Mouse (Mus musculus): ENCODE results near the gene Fam122b. TPM values are rescaled to one million over a fixed set of nuclear protein-coding genes. Genes with fewer than 3 reads are reported as not detected.

Gene Fam122b
- polyA plus RNA-seq, 1 experiment from 2014 or later: 5.2 TPM

DNA sequence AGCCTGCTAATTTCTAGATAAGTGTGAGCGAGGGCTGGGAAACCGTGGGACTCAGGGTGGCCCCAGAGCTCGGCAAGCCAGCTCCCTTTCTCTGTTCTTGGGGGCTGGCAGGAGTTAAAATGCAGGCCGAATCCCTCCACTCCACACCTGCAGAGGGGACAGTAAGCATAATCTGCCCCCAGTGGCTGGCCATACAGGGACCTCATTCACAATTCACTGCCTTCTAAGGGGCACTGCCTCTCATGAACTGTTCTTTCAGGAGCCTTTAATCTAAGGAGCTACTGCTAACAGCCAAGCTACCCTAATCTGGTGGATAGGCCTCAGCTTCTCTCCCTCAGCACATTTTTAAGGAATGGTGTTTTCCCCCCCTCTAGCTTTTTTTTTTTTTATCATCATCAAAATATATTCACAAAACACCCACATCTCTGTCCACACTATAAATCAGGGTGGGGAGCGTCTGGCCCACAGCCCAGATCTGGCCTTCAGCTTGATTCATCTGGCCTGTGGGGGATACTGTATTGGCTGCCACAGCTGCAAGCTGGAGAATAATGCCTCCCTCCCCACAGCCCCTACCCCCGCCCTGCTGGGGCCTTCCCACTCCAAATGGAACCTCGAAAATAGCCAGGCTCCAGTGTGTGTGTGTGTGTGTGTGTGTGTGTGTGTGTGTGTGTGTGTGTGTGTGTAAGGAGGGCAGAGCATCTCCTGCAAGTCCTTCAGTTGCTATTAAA lies 57.7 kb downstream of the Fam122b start:
- H3K27ac ChIP-seq (ENCODE audit: low read depth, low read length): peak overlapping the region; percentile 65
- no peak overlapping the region for H3K9ac ChIP-seq (ENCODE audit: low read length)
- 38% methylated on average over 7 of the region's 7 CpGs for WGBS
- peaks cover 4% of the 10 kb centered on the region; the same call in 1 of the 2 replicates for H3K4me1 ChIP-seq (ENCODE audit: control insufficient read depth, insufficient read depth, low read length)
- no peak overlapping the region for H3K4me3 ChIP-seq (ENCODE audit: low read depth, low read length)
- no peak overlapping the region for H3K4me2 ChIP-seq (ENCODE audit: low read length)
- no peaks in the 10 kb centered on the region for H3K27me3 ChIP-seq (replicated peaks; ENCODE audit: control insufficient read depth, insufficient read depth, low read length)
- DNase-seq (ENCODE audit: low spot score) (peak; percentile 60), ATAC-seq (peak; percentile 85)
- H3K36me3 ChIP-seq (ENCODE audit: control insufficient read depth, insufficient read depth, low read length): no peaks in the 10 kb centered on the region
- H3K9me3 ChIP-seq (replicated peaks; ENCODE audit: control insufficient read depth, low read length): no peaks in the 10 kb centered on the region

DNA sequence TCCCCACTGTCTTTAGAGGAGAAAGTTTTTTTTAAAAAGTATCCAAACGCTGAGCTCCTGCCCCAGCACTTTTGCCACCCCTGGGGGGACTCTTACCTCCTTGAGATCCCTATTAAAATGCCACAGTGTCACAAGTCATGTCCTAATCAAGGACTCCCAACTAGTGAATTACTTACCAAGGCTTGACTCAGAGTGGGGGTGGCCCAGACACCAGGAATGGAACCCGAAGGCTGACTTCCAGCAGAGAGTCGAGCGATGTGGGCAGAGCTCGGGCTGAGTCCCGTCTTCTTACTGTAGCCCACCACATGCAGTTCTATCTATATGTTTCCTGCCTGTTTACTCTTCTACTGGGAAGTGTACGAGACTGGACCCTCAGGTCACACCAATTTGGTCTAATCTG lies 60.2 kb downstream of the Fam122b start:
- Histone ChIP-seq H3K4me1 (ENCODE audit: control insufficient read depth, insufficient read depth, low read length) (peaks cover 4% of the 10 kb centered on the region; the same call in 1 of the 2 replicates), H3K9ac (ENCODE audit: low read length) (no peak overlapping the region), H3K9me3 (replicated peaks; ENCODE audit: control insufficient read depth, low read length) (no peaks in the 10 kb centered on the region), H3K27ac (ENCODE audit: low read depth, low read length) (no peak overlapping the region), H3K4me3 (ENCODE audit: low read depth, low read length) (no peak overlapping the region), H3K36me3 (ENCODE audit: control insufficient read depth, insufficient read depth, low read length) (no peaks in the 10 kb centered on the region), H3K4me2 (ENCODE audit: low read length) (no peak overlapping the region), H3K27me3 (replicated peaks; ENCODE audit: control insufficient read depth, insufficient read depth, low read length) (no peaks in the 10 kb centered on the region)
- 56% methylated on average over 7 of the region's 7 CpGs for WGBS
- DNase-seq (ENCODE audit: low spot score) (no peak), ATAC-seq (no peak)

DNA sequence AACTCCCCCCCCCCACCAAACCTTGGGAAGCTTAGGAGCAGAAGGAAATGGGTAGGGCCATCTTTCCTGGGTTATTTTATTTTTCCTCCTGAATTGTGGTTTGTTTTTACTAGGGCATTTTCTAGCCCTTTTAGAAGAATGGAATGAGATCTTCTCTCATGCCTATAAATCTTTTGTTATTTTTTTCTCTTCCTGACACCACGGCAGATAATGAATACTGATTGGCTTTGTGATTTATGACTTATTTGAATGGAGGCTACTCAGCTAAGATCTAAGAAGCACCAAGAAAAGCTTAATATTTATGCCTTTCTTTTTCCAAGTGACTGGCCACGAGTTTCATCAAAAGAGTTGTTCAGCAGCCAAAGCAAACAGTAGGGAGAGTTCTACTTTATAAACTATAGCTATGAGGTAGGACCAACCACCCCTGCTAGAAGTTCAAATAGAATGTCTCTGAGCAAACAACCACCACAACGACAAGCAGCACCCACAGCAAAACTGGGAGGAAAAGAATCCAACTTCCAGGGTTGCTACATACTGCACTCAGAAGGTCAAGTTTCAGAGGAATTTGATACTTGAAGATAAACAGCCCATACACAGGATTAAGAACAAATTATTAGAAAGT lies 64.8 kb downstream of the Fam122b start:
- Histone ChIP-seq H3K4me2 (ENCODE audit: low read length) (no peak overlapping the region), H3K27ac (ENCODE audit: low read depth, low read length) (no peak overlapping the region), H3K4me3 (ENCODE audit: low read depth, low read length) (no peak overlapping the region), H3K36me3 (ENCODE audit: control insufficient read depth, insufficient read depth, low read length) (no peaks in the 10 kb centered on the region), H3K9ac (ENCODE audit: low read length) (no peak overlapping the region), H3K27me3 (replicated peaks; ENCODE audit: control insufficient read depth, insufficient read depth, low read length) (no peaks in the 10 kb centered on the region), H3K9me3 (replicated peaks; ENCODE audit: control insufficient read depth, low read length) (no peaks in the 10 kb centered on the region), H3K4me1 (ENCODE audit: control insufficient read depth, insufficient read depth, low read length) (no peaks in the 10 kb centered on the region)
- DNase-seq (ENCODE audit: low spot score): no peak
- WGBS: 72% methylated on average over 3 of the region's 3 CpGs
- ATAC-seq: no peak

DNA sequence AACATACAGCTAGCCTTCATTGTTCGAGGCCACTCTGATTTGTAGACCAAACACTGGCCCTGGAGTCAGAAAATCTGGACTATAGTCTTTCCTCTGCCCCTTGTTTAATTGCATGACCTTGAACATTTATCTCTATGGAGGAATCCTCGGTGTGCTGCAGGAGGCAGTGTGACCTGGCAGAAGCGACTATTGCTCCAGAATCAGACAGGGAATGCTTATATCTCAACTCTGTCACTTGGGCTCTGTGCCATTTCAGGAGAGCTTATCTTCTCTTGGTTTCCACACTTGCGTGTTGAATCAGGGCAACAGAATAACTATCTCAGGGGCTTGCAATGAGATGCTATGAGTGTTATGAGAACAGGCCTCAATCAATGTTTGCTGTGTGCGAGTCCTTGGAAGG lies 68.0 kb downstream of the Fam122b start:
- no peak overlapping the region for H3K4me2 ChIP-seq (ENCODE audit: low read length)
- no peaks in the 10 kb centered on the region for H3K27me3 ChIP-seq (replicated peaks; ENCODE audit: control insufficient read depth, insufficient read depth, low read length)
- WGBS: 85% methylated on average over 5 of the region's 5 CpGs
- DNase-seq (ENCODE audit: low spot score): no peak
- H3K4me1 ChIP-seq (ENCODE audit: control insufficient read depth, insufficient read depth, low read length): no peaks in the 10 kb centered on the region
- no peak overlapping the region for H3K4me3 ChIP-seq (ENCODE audit: low read depth, low read length)
- no peaks in the 10 kb centered on the region for H3K36me3 ChIP-seq (ENCODE audit: control insufficient read depth, insufficient read depth, low read length)
- H3K9me3 ChIP-seq (replicated peaks; ENCODE audit: control insufficient read depth, low read length): no peaks in the 10 kb centered on the region
- no peak overlapping the region for H3K9ac ChIP-seq (ENCODE audit: low read length)
- ATAC-seq: no peak
- H3K27ac ChIP-seq (ENCODE audit: low read depth, low read length): no peak overlapping the region

DNA sequence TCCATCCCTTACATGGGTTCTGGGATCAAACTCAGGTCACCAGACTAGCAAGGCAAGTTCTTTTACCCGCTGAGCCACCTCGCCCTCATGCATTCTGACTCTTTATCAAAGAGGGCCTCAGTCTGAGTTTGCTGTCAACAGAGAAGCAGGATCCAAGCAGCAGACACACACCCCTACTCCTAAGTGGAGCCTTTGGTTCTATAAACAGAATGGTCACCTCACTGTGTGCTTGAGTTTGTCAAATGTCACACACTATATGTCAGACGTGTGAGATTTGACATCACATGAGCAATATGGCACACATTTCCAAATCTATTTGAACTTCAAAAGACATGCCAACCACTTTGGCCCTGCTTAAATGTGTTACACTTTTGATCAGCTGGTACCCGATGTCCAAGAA lies 71.9 kb downstream of the Fam122b start:
- no peak for DNase-seq (ENCODE audit: low spot score)
- Histone ChIP-seq H3K9ac (ENCODE audit: low read length) (no peak overlapping the region), H3K4me1 (ENCODE audit: control insufficient read depth, insufficient read depth, low read length) (no peaks in the 10 kb centered on the region), H3K4me2 (ENCODE audit: low read length) (no peak overlapping the region), H3K9me3 (replicated peaks; ENCODE audit: control insufficient read depth, low read length) (no peaks in the 10 kb centered on the region), H3K27ac (ENCODE audit: low read depth, low read length) (no peak overlapping the region), H3K36me3 (ENCODE audit: control insufficient read depth, insufficient read depth, low read length) (no peaks in the 10 kb centered on the region), H3K27me3 (replicated peaks; ENCODE audit: control insufficient read depth, insufficient read depth, low read length) (no peaks in the 10 kb centered on the region), H3K4me3 (ENCODE audit: low read depth, low read length) (no peak overlapping the region)
- no peak for ATAC-seq
- WGBS: 92% methylated on average over 4 of the region's 4 CpGs

DNA sequence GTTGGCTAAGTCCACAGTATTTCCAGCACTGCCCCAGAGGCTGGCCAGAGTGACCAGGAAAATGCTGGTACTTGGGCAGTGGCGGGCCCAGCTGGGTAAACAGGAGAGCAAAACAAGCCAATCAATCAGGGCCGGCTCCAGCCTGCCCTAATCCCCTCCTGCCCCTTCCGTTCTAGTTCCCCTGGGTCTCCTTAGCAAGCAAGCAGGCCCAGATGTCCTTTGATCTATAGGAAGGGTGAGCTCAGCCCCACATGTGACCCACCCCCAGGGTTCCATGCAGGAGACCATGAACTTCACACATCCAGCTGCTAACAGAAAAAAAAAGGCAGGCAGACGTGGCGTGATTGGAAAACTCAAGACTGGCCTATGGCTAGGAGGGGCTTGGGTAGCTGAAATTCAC lies 73.2 kb downstream of the Fam122b start:
- H3K36me3 ChIP-seq (ENCODE audit: control insufficient read depth, insufficient read depth, low read length): no peaks in the 10 kb centered on the region
- no peaks in the 10 kb centered on the region for H3K4me1 ChIP-seq (ENCODE audit: control insufficient read depth, insufficient read depth, low read length)
- H3K9ac ChIP-seq (ENCODE audit: low read length): no peak overlapping the region
- no peaks in the 10 kb centered on the region for H3K9me3 ChIP-seq (replicated peaks; ENCODE audit: control insufficient read depth, low read length)
- WGBS: 67% methylated on average over 5 of the region's 5 CpGs
- no peak overlapping the region for H3K4me2 ChIP-seq (ENCODE audit: low read length)
- no peaks in the 10 kb centered on the region for H3K27me3 ChIP-seq (replicated peaks; ENCODE audit: control insufficient read depth, insufficient read depth, low read length)
- no peak overlapping the region for H3K4me3 ChIP-seq (ENCODE audit: low read depth, low read length)
- H3K27ac ChIP-seq (ENCODE audit: low read depth, low read length): no peak overlapping the region
- DNase-seq (ENCODE audit: low spot score): no peak
- ATAC-seq: no peak

Other genes with a start within 250 kb of the Fam122b start
- 0.71 TPM in 1 of 2 replicates, not detected in the other for gene Plac1, start 29.7 kb downstream of the Fam122b start, polyA plus RNA-seq (2014; fragmentation: Nextera tagmentation; extraction: Ambion mirVana)
- not detected in 2 replicates for gene Fam122c, start 3.6 kb upstream of the Fam122b start, polyA plus RNA-seq (2014; fragmentation: Nextera tagmentation; extraction: Ambion mirVana)
- 71.0 and 71.7 TPM in 2 replicates for gene Mospd1, start 100.7 kb upstream of the Fam122b start, polyA plus RNA-seq (2014; fragmentation: Nextera tagmentation; extraction: Ambion mirVana)
- not detected in 2 replicates for gene Etd, start 165.1 kb upstream of the Fam122b start, polyA plus RNA-seq (2014; fragmentation: Nextera tagmentation; extraction: Ambion mirVana)

Measured in forebrain, embryonic 14.5 days (tissue).